Mouse (Mus musculus) olfactory bulb, adult 2 months (tissue): Measurements from ENCODE around the gene Auh. TPM values are rescaled to one million over a fixed set of nuclear protein-coding genes. Genes with fewer than 3 reads are reported as not detected.

Experiments used
- H3K27ac ChIP-seq: fragments of 200-500 bp; 2 replicates; pipeline ENCODE4 v1.5.1; 2012; ENCODE audit warnings: low read depth, low read length; ENCODE audit not compliant: insufficient read depth
- H3K4me1 ChIP-seq: fragments of 200-500 bp; 2 replicates; pipeline ENCODE4 v1.6.1; 2012; ENCODE audit warnings: low read length; ENCODE audit not compliant: control insufficient read depth, insufficient read depth
- H3K4me3 ChIP-seq: fragments of 200-500 bp; 2 replicates; pipeline ENCODE4 v1.5.1; 2012; ENCODE audit warnings: mild to moderate bottlenecking, low read depth, low read length, moderate library complexity; ENCODE audit not compliant: insufficient read depth
- CTCF ChIP-seq: fragments of 200-500 bp; IDR thresholded peaks from 2 replicates; pipeline ENCODE4 v1.5.1; 2012; ENCODE audit warnings: low read depth, mild to moderate bottlenecking, low read length, moderate library complexity; ENCODE audit not compliant: insufficient read depth
- POLR2A ChIP-seq: fragments of 200-500 bp; IDR thresholded peaks from 2 replicates; pipeline ENCODE4 v1.6.1; 2012; ENCODE audit warnings: mild to moderate bottlenecking, low read depth, low read length, moderate library complexity; ENCODE audit not compliant: insufficient read depth
- WGBS: fragments of 180-500 bp; shearing (Covaris S2); methylation state at CpG from one replicate; pipeline ENCODE4 v1.1.7; 2018; 5-methylcytosine and 5-hydroxymethylcytosine counted together
- polyA plus RNA-seq: library from polyadenylated mRNA; stranded (reverse); fragments of >200 nt; gene quantifications from 2 replicates; pipeline ENCODE4 v1.2.4, GENCODE M21; 2012; ENCODE audit warnings: low replicate concordance; ENCODE audit not compliant: missing spikeins, insufficient read depth, insufficient read length

Gene Auh
- polyA plus RNA-seq, 1 experiment, result not detected

DNA sequence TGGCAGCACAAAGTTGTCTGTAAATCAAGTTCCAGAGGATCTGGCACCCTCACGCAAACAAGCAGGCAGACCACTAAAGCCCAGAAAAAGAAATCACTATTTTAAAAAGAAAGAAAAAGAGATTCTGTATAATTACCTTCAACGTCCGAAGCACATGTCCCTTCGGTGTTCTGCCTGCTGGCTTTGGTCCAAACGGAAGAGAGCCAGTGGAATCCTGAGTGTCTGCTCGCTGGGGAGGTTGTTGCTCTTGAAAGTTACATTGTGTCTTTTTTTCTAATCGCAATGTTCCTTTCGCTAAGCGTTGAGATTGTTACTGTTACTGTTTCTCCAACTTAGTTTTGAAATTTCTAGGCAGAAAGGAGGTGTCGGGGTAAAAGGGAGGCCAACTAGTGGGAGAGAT lies 1.1 kb upstream of the Auh start:
- Histone ChIP-seq H3K4me3 (no peak overlapping the region), H3K27ac (no peak overlapping the region), H3K4me1 (peaks cover 13% of the 10 kb centered on the region)
- TF ChIP-seq CTCF (no peak), POLR2A (no peak)
- 38% methylated on average over 10 of the region's 10 CpGs for WGBS

- peak overlapping the region; percentile 23 for H3K4me3 ChIP-seq
- no peak overlapping the region for H3K27ac ChIP-seq
- WGBS, result 41% methylated on average over 9 of the region's 9 CpGs
- peaks cover 17% of the 10 kb centered on the region for H3K4me1 ChIP-seq
- no peak for TF ChIP-seq CTCF
- no peak for TF ChIP-seq POLR2A
Measured at GRCm38 (mm10) chr13:52928392-52928791, 1.1 kb downstream of the Auh start.

DNA sequence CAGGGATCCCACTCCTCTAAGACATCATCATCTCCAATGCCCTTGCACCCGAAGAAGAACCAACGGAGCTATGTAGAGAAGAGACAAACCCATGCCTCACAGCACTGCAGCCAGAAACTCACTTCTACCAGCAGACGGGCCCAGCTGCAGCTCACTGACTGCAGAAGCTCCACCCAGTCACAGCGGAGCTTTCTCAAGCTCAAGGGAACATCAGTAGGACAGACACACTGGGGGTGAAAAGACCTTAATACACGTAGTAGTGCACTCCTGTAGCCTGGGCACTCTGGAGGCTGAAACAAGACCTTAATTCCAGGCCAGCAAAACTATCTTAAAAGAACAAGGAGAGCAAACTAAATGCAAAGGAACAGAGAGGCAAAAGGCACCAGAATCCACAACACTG lies 5.0 kb downstream of the Auh start:
- WGBS, result 27% methylated on average over 5 of the region's 5 CpGs
- Histone ChIP-seq H3K27ac (no peak overlapping the region), H3K4me3 (no peak overlapping the region), H3K4me1 (peaks cover 34% of the 10 kb centered on the region)
- no peak for TF ChIP-seq POLR2A
- no peak for TF ChIP-seq CTCF

DNA sequence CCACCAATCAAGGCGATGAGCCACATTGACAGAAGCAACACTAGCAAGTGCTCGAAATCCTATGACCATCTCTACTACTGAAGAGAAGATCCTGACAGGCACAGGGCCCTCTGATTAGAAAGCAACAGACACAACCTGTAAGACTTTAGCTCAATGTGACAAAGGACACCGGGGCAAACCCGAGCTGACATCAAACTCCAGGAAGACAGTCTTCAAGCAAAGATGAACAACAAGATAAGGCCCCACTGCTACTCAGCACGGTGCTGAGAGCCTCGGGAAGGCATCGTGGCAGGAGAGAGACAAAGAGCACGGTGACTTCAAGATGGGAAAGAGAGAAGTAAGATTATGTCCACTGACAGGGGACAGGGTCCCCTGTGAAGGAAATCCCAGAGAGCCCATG lies 7.5 kb downstream of the Auh start:
- TF ChIP-seq POLR2A, result no peak
- TF ChIP-seq CTCF, result no peak
- 89% methylated on average over 8 of the region's 8 CpGs for WGBS
- Histone ChIP-seq H3K27ac (no peak overlapping the region), H3K4me3 (no peak overlapping the region), H3K4me1 (peaks cover 31% of the 10 kb centered on the region)

GRCm38 (mm10) chr13:52921065-52921825 lies 8.2 kb downstream of the Auh start:
- TF ChIP-seq POLR2A (no peak), CTCF (no peak)
- H3K4me3 ChIP-seq, result no peak overlapping the region
- 82% methylated on average over 7 of the region's 7 CpGs for WGBS

DNA sequence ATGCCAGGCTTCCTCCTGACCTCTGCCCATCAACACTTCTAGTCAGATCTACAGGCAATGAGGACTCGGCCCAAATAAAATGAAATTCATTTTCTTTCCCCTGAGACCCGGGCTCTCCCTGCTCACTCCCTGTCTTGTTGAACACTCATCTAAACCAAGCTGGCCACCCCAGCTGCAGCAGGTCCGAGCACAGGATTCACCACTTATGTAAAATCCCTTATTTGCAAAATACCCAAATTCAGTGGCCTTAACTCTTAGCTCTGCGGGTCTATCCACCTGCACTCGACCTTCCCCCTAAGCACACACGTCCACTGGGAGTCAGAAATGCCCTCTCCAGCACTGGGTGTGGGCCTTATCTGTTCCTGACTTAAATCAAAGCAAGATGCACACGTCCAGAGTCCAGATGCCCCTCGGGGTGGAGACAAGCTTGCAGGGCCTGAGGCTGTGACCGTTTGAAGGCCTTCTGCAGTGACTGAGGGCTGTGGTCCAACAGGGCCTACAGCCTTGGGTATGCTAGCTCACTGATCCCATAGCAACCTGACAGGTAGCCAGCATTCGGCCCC lies 9.6 kb downstream of the Auh start:
- Histone ChIP-seq H3K27ac (no peak overlapping the region), H3K4me3 (no peak overlapping the region), H3K4me1 (peaks cover 39% of the 10 kb centered on the region)
- TF ChIP-seq POLR2A (no peak), CTCF (no peak)
- 84% methylated on average over 10 of the region's 10 CpGs for WGBS

More at GRCm38 (mm10) chr13:52921065-52921825, 8.2 kb downstream of the Auh start:
- H3K4me1 ChIP-seq, result peaks cover 31% of the 10 kb centered on the region
- no peak overlapping the region for H3K27ac ChIP-seq

- 92% methylated on average over 5 of the region's 5 CpGs for WGBS
- Histone ChIP-seq H3K4me3 (no peak overlapping the region), H3K27ac (no peak overlapping the region), H3K4me1 (peaks cover 41% of the 10 kb centered on the region)
- TF ChIP-seq CTCF (no peak), POLR2A (no peak)
Measured at GRCm38 (mm10) chr13:52918333-52918732, 11.1 kb downstream of the Auh start.

GRCm38 (mm10) chr13:52914591-52915110 lies 14.8 kb downstream of the Auh start:
- H3K4me3 ChIP-seq, result no peak overlapping the region
- H3K27ac ChIP-seq, result no peak overlapping the region
- TF ChIP-seq POLR2A (no peak), CTCF (no peak)
- H3K4me1 ChIP-seq, result peaks cover 28% of the 10 kb centered on the region
- 41% methylated on average over 19 of the region's 19 CpGs for WGBS

- H3K27ac ChIP-seq, result 0 out of 2 replicates have a peak overlapping the region, but pooled peaks have one; percentile 24
- TF ChIP-seq POLR2A (no peak), CTCF (no peak)
- WGBS, result 69% methylated on average over 7 of the region's 7 CpGs
Measured at GRCm38 (mm10) chr13:52913926-52914325, 15.6 kb downstream of the Auh start.

GRCm38 (mm10) chr13:52912495-52912894 lies 17.0 kb downstream of the Auh start:
- 88% methylated on average over 8 of the region's 8 CpGs for WGBS
- Histone ChIP-seq H3K4me1 (peaks cover 23% of the 10 kb centered on the region), H3K4me3 (no peak overlapping the region), H3K27ac (no peak overlapping the region)
- no peak for TF ChIP-seq POLR2A
- TF ChIP-seq CTCF, result no peak

More at GRCm38 (mm10) chr13:52913926-52914325, 15.6 kb downstream of the Auh start:
- Histone ChIP-seq H3K4me1 (peaks cover 25% of the 10 kb centered on the region), H3K4me3 (no peak overlapping the region)
